Mouse (Mus musculus) adrenal gland, adult 18-20 months (tissue): ENCODE data around the gene Bcar3. TPM values are rescaled to one million over a fixed set of nuclear protein-coding genes. Genes with fewer than 3 reads are reported as not detected.
"Not testable (repeated sequence)": the region's sequence is repeated elsewhere in the genome, so short reads cannot be mapped to it uniquely, and the experiment has no call there.

Experiments
- DNase-seq, 2 experiments: peaks; one replicate each; pipeline ENCODE4 v3.0.0; 2021 to 2022; ENCODE audit warnings: low spot score in 2 of 2
- long read RNA-seq, 2 experiments: library from polyadenylated mRNA; stranded (forward); transcript quantifications; one replicate each; pipeline ENCODE4 v2.0.0; 2021
- total RNA-seq, 2 experiments: library from RNA; stranded (reverse); gene quantifications; 1 replicate in 1 of 2; 2 replicates in 1 of 2; pipeline ENCODE4 v1.2.3; 2021

Gene Bcar3
- 10 to 100 TPM; 50.6 to 58.6 TPM for total RNA-seq
- long read RNA-seq, experiment 1, transcript Bcar3-201 (12 exons, 3,311 nt) = major isoform, 61 of 72 reads
- long read RNA-seq, experiment 1, partial matches to known transcripts = 6 of 72 reads
- long read RNA-seq, experiment 1, other reads (novel, unspliced or antisense) = 5 of 72 reads
- long read RNA-seq, experiment 2, transcript Bcar3-201 (12 exons, 3,311 nt) = major isoform, 68 of 111 reads
- long read RNA-seq, experiment 2, partial matches to known transcripts = 38 of 111 reads
- long read RNA-seq, experiment 2, other reads (novel, unspliced or antisense) = 5 of 111 reads

DNA sequence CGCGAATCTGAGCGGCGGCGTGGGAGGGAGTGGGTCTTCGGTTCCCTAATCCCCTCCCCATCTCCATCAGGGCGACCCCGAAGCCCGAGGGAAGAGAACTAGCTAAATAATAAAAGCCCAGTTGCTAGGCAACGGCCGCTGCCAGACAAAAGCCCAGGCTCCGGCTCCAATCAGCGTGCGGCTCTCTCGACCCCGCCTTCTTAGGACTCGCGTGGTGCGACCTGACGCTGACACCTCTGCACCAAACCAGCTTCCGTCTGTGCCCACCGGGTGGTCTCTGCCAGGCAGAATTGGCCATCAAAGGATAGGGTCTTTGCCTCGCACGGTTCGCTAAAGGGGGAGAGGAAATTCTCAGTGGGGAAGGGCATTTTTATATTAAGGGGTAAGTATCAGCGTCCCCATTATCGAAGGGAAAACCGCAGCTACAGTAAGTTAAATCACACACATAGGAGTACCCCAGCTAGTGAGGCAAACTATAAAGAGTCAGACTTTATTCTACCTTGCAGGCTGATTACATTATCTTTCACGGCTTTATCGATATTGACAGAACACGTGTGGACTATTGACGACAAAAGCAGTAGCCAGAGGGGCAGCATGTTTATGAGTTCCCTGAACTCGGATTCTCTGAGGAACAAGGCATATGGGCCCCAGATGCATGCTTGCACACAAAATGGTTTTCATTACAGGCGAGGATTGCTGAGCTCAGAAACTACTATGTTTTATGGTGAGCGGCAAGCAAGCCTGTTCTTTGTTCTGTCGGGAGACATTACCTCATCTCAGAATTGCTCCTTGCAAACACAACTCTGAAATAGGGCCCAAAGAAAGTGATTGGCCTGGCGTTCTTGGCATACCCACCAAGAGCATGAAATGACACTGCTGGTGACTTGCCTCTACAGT lies at the start of gene Bcar3:
Gene Bcar3, plus strand, starts transcription at position 183 of the 897 bp plus-strand sequence.
- DNase-seq = peak; percentile 76 to 80

DNA sequence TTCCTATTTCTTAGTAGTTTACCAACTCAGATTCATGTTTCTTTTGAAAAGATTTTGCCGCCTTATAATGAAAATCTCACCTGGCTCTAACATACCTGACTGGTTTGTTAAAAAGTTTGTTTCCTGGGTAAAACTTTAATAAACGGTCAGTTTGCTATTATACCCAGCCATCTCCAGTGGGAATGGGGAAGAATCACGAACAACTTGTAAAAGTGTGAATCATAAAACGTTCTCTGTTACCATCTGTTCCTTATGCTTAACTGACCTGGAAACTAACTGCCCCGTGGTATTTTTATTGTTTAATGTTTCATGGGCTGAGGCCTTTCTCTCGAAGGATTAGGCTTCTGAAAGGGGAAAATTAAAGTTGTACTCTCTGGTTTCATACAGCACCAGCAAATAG lies 49.2 kb upstream of the Bcar3 start:
- DNase-seq = no peak

DNA sequence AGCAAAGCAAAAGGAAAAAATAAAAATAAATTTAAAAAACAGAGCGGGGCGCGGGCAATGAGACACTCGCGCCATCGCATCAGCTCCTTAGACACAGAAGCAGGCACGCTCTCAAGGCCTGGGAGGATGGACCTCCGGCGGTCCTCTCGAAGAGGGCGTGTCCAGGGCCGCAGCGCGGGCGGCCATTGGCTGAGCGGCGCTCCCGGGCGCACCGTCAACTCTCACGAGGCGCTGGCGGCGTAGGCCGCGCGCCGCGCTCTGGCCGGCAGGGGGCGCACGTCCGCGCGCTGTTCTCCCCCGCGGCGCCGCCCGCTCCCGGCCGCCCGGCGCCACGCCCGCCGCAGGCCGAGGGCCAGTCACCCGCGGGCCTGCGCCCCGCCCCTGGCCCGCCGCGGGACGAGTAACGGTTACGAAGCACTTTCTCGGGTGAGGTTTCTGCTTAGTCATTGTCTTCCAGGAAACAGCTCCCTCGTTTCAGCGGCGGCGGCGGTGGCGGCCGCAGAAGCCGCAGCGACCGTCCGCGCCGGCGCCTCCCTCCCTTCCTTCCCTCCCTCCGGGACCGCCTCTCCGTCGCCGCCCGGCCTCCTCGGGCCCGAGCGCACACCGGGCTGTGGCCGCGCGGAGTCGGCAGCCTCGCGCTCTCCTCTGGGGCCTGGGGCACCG lies 48.6 kb upstream of the Bcar3 start, which contains the start of gene Gclm:
Gene Gclm, plus strand, starts transcription at position 343 of the 663 bp plus-strand sequence.
- peak; percentile 93 to 94 for DNase-seq

DNA sequence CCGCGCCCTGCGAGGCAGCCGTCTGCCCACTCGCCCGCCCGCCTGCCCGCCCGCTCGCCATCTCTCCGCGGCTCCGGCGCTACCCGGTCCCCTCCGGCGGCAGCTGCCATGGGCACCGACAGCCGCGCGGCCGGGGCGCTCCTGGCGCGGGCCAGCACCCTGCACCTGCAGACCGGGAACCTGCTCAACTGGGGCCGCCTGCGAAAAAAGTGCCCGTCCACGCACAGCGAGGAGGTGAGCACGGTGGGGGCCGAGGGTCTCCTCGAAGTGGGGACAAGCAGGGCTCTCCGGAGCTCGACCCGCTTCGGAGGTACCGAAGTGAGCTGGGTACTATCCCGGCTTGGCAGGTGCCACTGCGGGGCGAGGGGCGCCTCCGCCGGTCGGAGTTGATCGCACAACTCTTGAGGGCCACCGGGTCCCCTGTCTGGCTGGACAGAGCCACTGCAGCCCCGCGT lies 48.0 kb upstream of the Bcar3 start:
- DNase-seq = peak in 1 of 2 experiments; percentile 57

DNA sequence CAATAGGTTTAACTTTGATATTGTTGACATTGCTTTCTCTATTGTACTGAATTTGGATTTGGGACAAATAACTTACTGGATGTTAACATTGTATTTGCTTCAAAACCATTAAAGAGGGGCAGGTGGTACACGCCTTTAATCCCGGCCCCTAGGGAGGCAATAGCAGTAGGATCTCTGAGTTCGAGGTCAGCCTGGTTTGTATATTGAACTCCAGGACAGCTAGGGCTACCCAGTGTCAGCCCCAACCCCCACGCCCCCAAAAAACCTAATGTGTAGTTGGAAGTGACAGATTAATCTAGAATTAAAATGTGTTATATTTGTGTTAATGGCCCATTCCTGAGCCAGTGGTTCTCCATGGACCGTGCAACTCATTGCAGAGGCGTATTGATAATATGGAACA lies 47.5 kb upstream of the Bcar3 start:
- DNase-seq = no peak

DNA sequence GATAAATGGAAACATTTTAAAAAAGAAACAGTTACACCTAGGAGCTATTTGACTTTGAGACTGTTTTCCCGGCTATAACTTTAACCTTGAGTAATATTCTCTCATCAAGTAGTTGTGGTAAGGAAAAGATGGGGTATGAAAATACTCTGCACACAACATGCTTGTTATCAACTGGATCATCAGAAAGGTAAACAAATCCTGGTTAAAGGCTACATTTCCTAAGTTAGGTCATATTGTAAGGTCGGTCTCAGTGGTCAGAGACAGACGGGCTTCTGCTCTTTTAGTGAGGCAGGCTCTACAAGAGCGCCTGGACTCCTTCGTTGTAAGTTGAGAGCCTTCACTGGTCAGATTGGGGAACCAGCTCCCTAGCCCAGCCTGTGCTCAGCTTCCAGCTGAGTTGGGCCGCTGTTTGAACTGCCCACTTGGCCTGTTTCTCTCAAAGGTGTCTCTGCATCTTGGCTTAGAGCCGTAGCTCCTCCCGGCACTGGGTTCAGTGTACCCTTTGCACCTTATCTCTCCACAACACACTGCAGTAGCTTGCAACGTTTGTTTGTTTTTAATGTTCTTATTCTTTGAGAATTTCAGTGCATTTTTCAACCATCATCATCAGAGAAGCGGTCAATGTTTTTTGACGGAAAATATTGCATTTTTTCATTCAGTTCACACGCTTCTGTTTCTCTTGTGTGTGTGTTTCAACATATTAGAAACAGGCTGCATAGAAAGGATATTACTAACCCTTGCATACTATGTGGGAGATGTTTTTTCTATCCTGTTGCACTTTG lies 46.8 kb upstream of the Bcar3 start:
- DNase-seq = no peak

DNA sequence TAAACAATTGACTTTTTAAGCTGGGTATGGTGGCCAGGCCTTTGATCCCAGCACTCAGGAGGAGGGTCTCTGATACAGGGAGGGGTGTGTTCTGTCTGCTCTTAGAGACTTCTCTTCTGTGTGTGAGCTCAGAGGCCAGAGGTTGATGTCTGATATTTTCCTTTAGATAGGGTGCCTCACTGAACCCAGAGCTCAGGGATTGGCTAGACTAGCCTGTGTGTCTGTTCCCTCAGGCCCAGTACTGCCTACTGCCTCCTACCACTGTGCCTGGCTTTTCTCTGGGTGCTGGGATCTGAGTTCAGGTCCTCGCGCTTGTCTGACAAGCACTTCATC lies 46.2 kb upstream of the Bcar3 start:
- DNase-seq = no peak

DNA sequence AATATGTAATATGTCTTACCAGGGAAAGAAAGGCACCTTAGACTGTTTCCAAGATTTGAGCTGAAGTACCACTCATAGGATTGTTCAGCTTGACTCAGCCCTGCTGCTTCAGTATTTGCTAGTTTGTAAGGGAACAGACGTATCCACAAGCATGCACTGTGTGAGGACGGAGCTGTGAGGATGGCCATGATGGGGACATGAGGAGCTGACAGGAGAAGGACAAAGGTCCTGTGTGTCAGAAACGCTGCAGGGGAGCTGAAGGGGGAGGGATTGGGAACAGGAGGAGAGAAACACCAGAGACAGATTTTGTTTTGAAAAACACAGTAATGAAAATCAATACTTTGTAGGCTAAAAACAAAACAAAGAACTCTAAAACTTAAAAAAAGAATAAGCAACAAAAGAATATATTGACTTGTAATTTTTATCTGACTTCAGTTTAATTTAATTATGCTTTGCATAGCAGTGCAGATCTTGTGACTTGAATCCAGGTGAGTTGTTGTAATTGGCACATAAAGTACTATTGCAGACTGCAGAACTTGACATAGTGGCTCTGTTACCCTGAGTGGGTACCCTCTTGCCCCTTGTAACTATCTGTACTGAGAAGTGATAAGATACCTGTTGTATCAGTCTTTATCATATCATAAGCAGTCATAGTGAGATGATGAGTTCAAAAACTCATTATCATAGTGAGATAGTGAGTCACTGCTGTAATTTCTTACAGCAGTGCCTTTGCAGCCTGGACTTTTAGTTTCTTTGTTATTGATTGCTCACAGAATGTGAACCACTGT lies 41.3 kb upstream of the Bcar3 start:
- no peak for DNase-seq

DNA sequence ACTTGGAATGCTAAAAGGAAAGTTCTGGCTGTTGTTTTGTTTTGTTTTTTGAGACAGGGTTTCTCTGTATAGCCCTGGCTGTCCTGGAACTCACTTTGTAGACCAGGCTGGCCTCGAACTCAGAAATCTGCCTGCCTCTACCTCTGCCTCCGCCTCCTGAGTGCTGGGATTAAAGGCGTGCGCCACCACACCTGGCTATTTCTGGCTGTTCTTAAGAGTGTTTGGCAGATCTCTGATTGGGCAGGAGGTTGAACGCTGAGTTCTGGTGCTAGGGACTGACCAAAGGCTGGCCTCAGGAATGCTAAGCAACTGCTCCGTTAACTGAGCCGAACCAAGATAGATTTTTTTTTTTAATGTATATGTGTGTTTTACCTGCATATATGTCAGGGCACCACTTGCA lies 39.9 kb upstream of the Bcar3 start:
- not testable (repeated sequence) for DNase-seq

DNA sequence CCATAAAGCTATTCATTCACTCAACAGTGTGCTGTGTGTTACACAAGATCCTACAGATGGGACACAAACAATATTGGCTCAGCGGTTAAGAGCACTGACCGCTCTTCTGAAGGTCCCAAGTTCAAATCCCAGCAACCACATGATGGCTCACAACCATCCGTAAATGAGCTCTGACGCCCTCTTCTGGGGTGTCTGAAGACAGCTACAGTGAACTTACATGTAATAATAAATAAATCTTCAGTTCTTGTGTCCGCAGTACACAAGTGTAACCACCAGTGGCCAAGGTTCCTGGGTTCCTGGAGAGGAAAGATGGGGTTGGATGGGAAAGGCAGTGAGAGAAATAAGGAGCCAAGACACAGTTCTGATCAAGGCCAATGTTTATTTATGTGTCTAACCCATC lies 23.9 kb upstream of the Bcar3 start:
- no peak for DNase-seq

DNA sequence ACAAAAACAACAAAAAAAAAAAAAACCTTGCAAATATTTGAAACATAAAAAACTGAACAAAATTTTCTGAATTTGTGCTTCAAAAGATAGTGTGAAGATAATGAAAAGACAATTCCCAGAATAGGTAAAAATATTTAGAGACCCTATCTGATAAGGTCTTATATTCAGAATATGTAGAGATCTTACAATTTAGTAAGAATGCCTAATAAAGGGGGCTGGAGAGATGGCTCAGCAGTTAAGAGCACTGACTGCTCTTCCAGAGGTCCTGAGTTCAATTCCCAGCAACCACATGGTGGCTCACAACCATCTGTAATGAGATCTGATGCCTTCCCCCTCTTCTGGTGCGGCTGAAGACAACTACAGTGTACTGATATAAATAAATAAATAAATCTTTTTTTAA lies 21.4 kb upstream of the Bcar3 start:
- not testable (repeated sequence) for DNase-seq

DNA sequence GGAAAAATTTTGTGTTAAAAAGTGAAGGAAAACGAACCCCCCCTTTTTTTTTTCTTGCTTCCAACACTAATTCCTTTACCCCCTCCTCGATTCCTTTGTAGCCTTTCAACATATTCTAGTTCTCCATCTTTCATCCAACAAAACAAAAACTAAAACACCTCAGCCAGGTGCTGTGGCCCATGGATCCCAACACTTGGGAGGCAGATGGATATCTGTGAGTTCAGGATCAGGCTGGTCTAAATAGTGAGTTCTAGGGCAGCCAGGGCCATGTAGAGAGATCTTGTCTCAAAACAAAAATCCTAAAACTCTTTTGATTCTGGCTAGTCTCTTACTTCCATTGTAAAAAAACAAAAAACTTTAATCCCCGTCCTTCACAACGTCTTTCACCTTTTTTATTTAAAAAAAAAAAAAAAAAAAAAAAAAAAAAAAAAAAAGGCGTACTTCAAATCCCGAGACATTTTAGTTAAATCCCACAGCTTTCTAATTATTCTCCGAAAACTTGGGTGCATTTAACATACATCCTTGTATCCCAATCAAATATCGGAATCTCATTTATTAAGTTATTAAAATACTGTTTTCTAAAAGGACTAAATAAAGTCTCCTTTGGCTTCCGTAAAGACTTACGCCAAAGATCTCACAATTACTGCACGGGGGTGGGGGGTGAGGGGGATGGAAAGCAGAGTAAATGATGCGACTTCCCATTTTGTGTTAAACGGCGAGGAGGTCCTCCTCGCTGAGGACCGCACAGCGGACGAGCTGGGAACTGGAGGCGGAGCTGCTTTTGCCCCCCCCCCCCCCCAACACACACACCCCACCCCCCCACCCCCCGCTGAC lies 20.3 kb upstream of the Bcar3 start:
- no peak for DNase-seq

DNA sequence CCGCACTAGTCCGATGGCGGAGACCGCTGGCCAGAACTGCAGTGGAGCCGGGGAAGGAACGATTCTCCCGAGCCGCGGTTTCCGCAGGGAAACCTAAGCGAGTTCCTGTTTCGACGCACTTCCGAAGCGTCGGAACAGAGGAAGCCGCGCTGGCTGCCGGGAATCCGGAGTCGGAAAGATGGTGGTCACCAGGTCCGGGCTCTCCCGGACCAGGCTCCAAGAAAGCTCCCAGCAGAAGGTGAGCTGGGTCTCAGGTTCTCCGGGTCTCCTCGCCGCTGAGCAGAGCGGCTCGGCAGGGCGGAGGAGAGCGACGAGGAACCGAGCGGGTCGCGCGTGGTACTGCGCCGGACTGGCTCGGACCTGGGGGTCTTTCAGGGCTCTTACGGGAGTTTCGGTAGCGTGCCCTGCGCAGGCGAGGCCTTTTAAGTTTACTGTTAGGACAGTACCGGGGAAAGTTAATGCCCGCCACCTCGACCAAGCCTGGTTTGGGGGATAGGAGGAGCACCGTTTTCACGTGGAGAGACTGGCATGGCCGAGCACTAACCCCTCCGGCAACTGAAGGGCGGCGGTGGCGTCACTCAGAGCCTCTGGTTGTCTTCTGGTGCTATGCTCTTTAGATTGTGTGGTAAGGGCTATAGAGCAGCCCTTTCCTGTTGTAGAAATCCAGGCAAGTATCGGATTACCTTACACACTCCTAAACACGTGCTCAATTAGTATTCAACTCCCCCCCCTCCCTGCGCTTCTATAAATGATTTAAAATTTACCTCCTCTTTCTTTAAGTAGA lies 19.5 kb upstream of the Bcar3 start, which contains the start of gene Dnttip2:
Gene Dnttip2, plus strand, starts transcription at position 148 of the 784 bp plus-strand sequence.
- peak; percentile 86 to 88 for DNase-seq

DNA sequence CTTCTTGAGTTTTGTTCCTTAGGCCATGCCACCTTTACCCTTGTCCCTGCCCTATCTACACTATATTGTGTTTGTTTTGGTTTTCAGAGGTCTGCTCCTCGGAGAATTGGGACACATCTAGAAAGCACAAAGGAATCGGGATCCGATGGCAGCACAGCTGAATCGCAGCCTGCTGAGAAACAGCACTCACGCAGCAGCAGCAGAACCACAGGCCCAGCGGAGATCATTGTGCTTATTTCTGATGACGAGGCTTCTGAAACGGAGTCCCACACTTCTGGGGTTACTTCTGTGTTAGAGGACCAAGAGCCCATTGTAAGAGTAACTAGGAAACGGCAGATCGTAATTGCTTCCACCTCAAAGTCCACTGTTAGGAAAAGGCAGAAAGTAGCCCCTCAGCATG lies 18.8 kb upstream of the Bcar3 start:
- no peak for DNase-seq

DNA sequence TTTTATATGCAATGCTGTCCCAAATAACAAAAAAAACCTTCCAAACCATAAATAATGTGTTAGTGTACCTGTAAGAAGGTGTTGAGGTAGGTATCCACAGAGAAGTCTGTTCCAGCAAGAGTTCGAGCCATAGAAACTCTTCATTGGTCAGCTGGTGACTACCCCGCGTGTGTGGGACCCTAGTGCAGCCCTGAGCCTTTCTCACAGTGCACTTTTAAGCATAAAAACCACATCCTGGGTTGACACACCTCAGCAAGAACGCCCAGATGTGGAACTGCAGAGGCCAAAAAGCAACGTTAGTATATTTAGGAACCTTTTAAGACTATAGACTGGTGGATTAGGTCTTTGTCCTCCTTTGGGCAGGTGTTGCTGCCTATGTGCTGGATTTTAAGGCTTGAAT lies 6.7 kb upstream of the Bcar3 start:
- no peak for DNase-seq

DNA sequence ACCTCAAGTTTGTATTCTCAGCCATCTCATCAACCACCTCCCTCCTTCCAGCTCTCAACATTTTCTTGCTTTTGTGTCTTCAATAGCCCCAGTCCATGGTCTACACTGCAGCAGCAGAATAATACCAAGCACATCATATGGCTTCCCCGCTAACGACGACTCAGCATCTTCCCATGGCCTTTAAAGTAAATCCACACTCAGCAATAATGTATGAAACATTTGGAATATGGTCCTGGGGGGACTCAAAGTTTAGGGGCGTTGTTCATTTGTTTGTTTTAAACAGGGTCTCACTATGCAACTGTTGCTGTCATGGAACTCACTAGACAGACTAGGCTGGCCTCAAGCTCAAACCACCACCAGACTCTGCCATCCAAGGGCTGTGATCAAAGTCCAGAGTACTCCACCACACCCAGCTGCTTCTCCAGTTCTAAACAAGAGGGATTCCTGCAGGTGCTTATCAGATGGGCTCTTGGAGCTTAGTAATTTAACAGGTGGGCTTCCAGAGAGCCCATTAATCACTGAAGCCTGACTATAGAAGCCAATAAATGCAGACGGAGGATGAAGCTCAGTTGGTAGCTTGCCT lies 5.2 kb upstream of the Bcar3 start:
- no peak for DNase-seq

DNA sequence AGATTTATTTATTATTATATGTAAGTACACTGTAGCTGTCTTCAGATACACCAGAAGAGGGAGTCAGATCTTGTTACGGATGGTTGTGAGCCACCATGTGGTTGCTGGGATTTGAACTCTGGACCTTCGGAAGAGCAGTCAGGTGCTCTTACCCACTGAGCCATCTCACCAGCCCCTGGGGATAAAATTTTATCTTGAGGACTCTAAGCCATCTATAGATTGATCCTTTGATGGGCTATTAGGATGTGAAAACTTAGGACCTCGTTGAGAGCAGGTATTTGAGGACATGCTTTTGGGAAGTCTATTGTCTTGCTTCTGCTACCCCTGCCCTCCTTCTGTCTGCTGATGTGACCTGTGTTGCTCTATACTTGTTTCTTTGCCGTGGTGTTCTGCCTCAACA lies 4.6 kb upstream of the Bcar3 start:
- not testable (repeated sequence) for DNase-seq

DNA sequence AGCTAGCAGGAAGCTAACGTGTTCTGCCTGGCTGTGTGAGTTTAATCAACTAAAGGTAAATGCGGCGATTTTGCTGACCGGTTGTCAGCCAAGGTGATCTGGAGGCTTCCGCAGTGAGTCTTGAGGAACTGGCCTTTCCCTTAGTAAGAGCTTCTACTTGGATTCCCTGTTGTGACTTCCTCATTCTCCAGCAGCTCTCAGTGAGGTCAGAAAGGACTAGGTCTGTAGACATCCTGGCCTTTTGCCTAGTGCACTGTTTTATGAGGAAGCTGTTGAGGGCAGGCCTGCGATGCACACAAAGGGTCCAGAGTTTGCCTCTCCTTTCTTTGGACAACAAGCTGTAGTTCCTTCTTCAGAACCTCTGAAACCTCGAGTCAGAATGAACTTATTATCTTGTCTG lies 3.2 kb upstream of the Bcar3 start:
- DNase-seq = no peak
